Mouse (Mus musculus): ENCODE results near the gene Ikbip. TPM values are rescaled to one million over a fixed set of nuclear protein-coding genes. Genes with fewer than 3 reads are reported as not detected.
A peak's percentile ranks its signal among the peaks of the same experiment; 100 is the strongest.

The Ikbip gene
- polyA plus RNA-seq, 1 experiment from 2014 or later = 20.6 TPM

GRCm38 (mm10) chr10:91076667-91077066 is 6.1 kb upstream of the Ikbip start:
- Histone ChIP-seq H3K9ac (ENCODE audit: low read depth, low read length) (no peak overlapping the region), H3K9me3 (ENCODE audit: control insufficient read depth, low read length) (no peaks in the 10 kb centered on the region), H3K36me3 (ENCODE audit: control insufficient read depth, insufficient read depth, low read length) (peaks cover 10% of the 10 kb centered on the region), H3K27ac (ENCODE audit: low read depth, low read length) (no peak overlapping the region), H3K4me3 (ENCODE audit: low read length) (no peak overlapping the region), H3K4me1 (ENCODE audit: control insufficient read depth, insufficient read depth, low read depth, low read length) (peaks cover 4% of the 10 kb centered on the region; the same call in 1 of the 2 replicates), H3K4me2 (ENCODE audit: low read length) (no peak overlapping the region), H3K27me3 (replicated peaks; ENCODE audit: control insufficient read depth, insufficient read depth, low read length) (no peaks in the 10 kb centered on the region)
- WGBS = 97% methylated on average over 2 of the region's 2 CpGs
- ATAC-seq = no peak

GRCm38 (mm10) chr10:91080540-91080939 is 2.2 kb upstream of the Ikbip start:
- Histone ChIP-seq H3K9ac (ENCODE audit: low read depth, low read length) (no peak overlapping the region), H3K27ac (ENCODE audit: low read depth, low read length) (no peak overlapping the region), H3K9me3 (ENCODE audit: control insufficient read depth, low read length) (no peaks in the 10 kb centered on the region), H3K4me3 (ENCODE audit: low read length) (no peak overlapping the region), H3K27me3 (replicated peaks; ENCODE audit: control insufficient read depth, insufficient read depth, low read length) (no peaks in the 10 kb centered on the region), H3K4me2 (ENCODE audit: low read length) (no peak overlapping the region), H3K4me1 (ENCODE audit: control insufficient read depth, insufficient read depth, low read depth, low read length) (peaks cover 4% of the 10 kb centered on the region), H3K36me3 (ENCODE audit: control insufficient read depth, insufficient read depth, low read length) (peaks cover 6% of the 10 kb centered on the region)
- 87% methylated on average over 5 of the region's 5 CpGs for WGBS
- no peak for ATAC-seq

GRCm38 (mm10) chr10:91081959-91082507 is 707 bp upstream of the Ikbip start:
- Histone ChIP-seq H3K4me1 (ENCODE audit: control insufficient read depth, insufficient read depth, low read depth, low read length) (peaks cover 4% of the 10 kb centered on the region), H3K27ac (ENCODE audit: low read depth, low read length) (peak overlapping the region; percentile 88), H3K36me3 (ENCODE audit: control insufficient read depth, insufficient read depth, low read length) (peaks cover 6% of the 10 kb centered on the region), H3K27me3 (replicated peaks; ENCODE audit: control insufficient read depth, insufficient read depth, low read length) (no peaks in the 10 kb centered on the region), H3K4me3 (ENCODE audit: low read length) (peak overlapping the region; percentile 97), H3K9ac (ENCODE audit: low read depth, low read length) (peak overlapping the region; percentile 90), H3K9me3 (ENCODE audit: control insufficient read depth, low read length) (no peaks in the 10 kb centered on the region), H3K4me2 (ENCODE audit: low read length) (peak overlapping the region; percentile 75)
- peak; percentile 59 for ATAC-seq
- WGBS = under 1% methylated on average over 23 of the region's 27 CpGs

GRCm38 (mm10) chr10:91083393-91083927 is 720 bp downstream of the Ikbip start:
- Histone ChIP-seq H3K4me1 (ENCODE audit: control insufficient read depth, insufficient read depth, low read depth, low read length) (peaks cover 4% of the 10 kb centered on the region), H3K27me3 (replicated peaks; ENCODE audit: control insufficient read depth, insufficient read depth, low read length) (no peaks in the 10 kb centered on the region), H3K9ac (ENCODE audit: low read depth, low read length) (peak overlapping the region; percentile 81), H3K36me3 (ENCODE audit: control insufficient read depth, insufficient read depth, low read length) (no peaks in the 10 kb centered on the region; the same call in 1 of the 2 replicates), H3K9me3 (ENCODE audit: control insufficient read depth, low read length) (no peaks in the 10 kb centered on the region), H3K27ac (ENCODE audit: low read depth, low read length) (peak overlapping the region; percentile 80), H3K4me3 (ENCODE audit: low read length) (peak overlapping the region; percentile 97), H3K4me2 (ENCODE audit: low read length) (peak overlapping the region; percentile 81)
- no peak for ATAC-seq
- 44% methylated on average over 12 of the region's 12 CpGs for WGBS

GRCm38 (mm10) chr10:91092812-91093211 is 10.1 kb downstream of the Ikbip start:
- H3K4me2 ChIP-seq (ENCODE audit: low read length) = no peak overlapping the region
- H3K27me3 ChIP-seq (replicated peaks; ENCODE audit: control insufficient read depth, insufficient read depth, low read length) = no peaks in the 10 kb centered on the region
- H3K27ac ChIP-seq (ENCODE audit: low read depth, low read length) = no peak overlapping the region
- no peaks in the 10 kb centered on the region for H3K9me3 ChIP-seq (ENCODE audit: control insufficient read depth, low read length)
- no peaks in the 10 kb centered on the region for H3K4me1 ChIP-seq (ENCODE audit: control insufficient read depth, insufficient read depth, low read depth, low read length)
- no peak overlapping the region for H3K9ac ChIP-seq (ENCODE audit: low read depth, low read length)
- peaks cover 4% of the 10 kb centered on the region; the same call in 1 of the 2 replicates for H3K36me3 ChIP-seq (ENCODE audit: control insufficient read depth, insufficient read depth, low read length)
- no peak overlapping the region for H3K4me3 ChIP-seq (ENCODE audit: low read length)
- no peak for ATAC-seq
- WGBS = 89% methylated on average over 4 of the region's 4 CpGs

- 93% methylated on average over 15 of the region's 15 CpGs for WGBS
- no peak for ATAC-seq
- H3K27ac ChIP-seq (ENCODE audit: low read depth, low read length) = no peak overlapping the region
- H3K9me3 ChIP-seq (ENCODE audit: control insufficient read depth, low read length) = no peaks in the 10 kb centered on the region
- H3K4me3 ChIP-seq (ENCODE audit: low read length) = no peak overlapping the region
- H3K9ac ChIP-seq (ENCODE audit: low read depth, low read length) = no peak overlapping the region
- H3K27me3 ChIP-seq (replicated peaks; ENCODE audit: control insufficient read depth, insufficient read depth, low read length) = no peaks in the 10 kb centered on the region
- H3K4me1 ChIP-seq (ENCODE audit: control insufficient read depth, insufficient read depth, low read depth, low read length) = no peaks in the 10 kb centered on the region
- H3K4me2 ChIP-seq (ENCODE audit: low read length) = no peak overlapping the region
- H3K36me3 ChIP-seq (ENCODE audit: control insufficient read depth, insufficient read depth, low read length) = peaks cover 4% of the 10 kb centered on the region; the same call in 1 of the 2 replicates
Measured at GRCm38 (mm10) chr10:91094251-91095104, 11.7 kb downstream of the Ikbip start.

GRCm38 (mm10) chr10:91098056-91098455 is 15.3 kb downstream of the Ikbip start:
- ATAC-seq = no peak
- no peak overlapping the region for H3K27ac ChIP-seq (ENCODE audit: low read depth, low read length)
- 96% methylated on average over 8 of the region's 8 CpGs for WGBS
- H3K4me3 ChIP-seq (ENCODE audit: low read length) = no peak overlapping the region
- no peaks in the 10 kb centered on the region for H3K4me1 ChIP-seq (ENCODE audit: control insufficient read depth, insufficient read depth, low read depth, low read length)
- H3K36me3 ChIP-seq (ENCODE audit: control insufficient read depth, insufficient read depth, low read length) = peaks cover 8% of the 10 kb centered on the region; the same call in 1 of the 2 replicates
- H3K9ac ChIP-seq (ENCODE audit: low read depth, low read length) = no peak overlapping the region
- H3K9me3 ChIP-seq (ENCODE audit: control insufficient read depth, low read length) = no peaks in the 10 kb centered on the region
- no peaks in the 10 kb centered on the region for H3K27me3 ChIP-seq (replicated peaks; ENCODE audit: control insufficient read depth, insufficient read depth, low read length)
- no peak overlapping the region for H3K4me2 ChIP-seq (ENCODE audit: low read length)

GRCm38 (mm10) chr10:91100101-91100500 is 17.4 kb downstream of the Ikbip start:
- Histone ChIP-seq H3K27me3 (replicated peaks; ENCODE audit: control insufficient read depth, insufficient read depth, low read length) (no peaks in the 10 kb centered on the region), H3K4me2 (ENCODE audit: low read length) (no peak overlapping the region), H3K4me3 (ENCODE audit: low read length) (no peak overlapping the region), H3K4me1 (ENCODE audit: control insufficient read depth, insufficient read depth, low read depth, low read length) (no peaks in the 10 kb centered on the region), H3K36me3 (ENCODE audit: control insufficient read depth, insufficient read depth, low read length) (peaks cover 8% of the 10 kb centered on the region; the same call in 1 of the 2 replicates), H3K9me3 (ENCODE audit: control insufficient read depth, low read length) (no peaks in the 10 kb centered on the region), H3K9ac (ENCODE audit: low read depth, low read length) (no peak overlapping the region), H3K27ac (ENCODE audit: low read depth, low read length) (no peak overlapping the region)
- no peak for ATAC-seq
- 94% methylated on average over 1 of the region's 1 CpGs for WGBS

- Histone ChIP-seq H3K27me3 (replicated peaks; ENCODE audit: control insufficient read depth, insufficient read depth, low read length) (no peaks in the 10 kb centered on the region), H3K36me3 (ENCODE audit: control insufficient read depth, insufficient read depth, low read length) (peaks cover 4% of the 10 kb centered on the region; the same call in 1 of the 2 replicates), H3K4me2 (ENCODE audit: low read length) (no peak overlapping the region), H3K4me1 (ENCODE audit: control insufficient read depth, insufficient read depth, low read depth, low read length) (no peaks in the 10 kb centered on the region), H3K27ac (ENCODE audit: low read depth, low read length) (no peak overlapping the region), H3K9me3 (ENCODE audit: control insufficient read depth, low read length) (no peaks in the 10 kb centered on the region), H3K4me3 (ENCODE audit: low read length) (no peak overlapping the region), H3K9ac (ENCODE audit: low read depth, low read length) (no peak overlapping the region)
- WGBS = 94% methylated on average over 25 of the region's 25 CpGs
- ATAC-seq = no peak
Measured at GRCm38 (mm10) chr10:91101936-91102335, 19.2 kb downstream of the Ikbip start.
